Mouse (Mus musculus) liver, adult 2 months (tissue): ENCODE measurements around the gene Stpg4.

ENCODE experiments used
- CTCF ChIP-seq: fragments of 200-500 bp; IDR thresholded peaks from 2 replicates; pipeline ENCODE4 v1.5.1; 2011; ENCODE audit warnings: low read depth, low read length, control low read depth
- POLR2A ChIP-seq: fragments of 200-500 bp; IDR thresholded peaks from 2 replicates; pipeline ENCODE4 v1.6.1; 2011; ENCODE audit warnings: low read length, control low read depth; ENCODE audit not compliant: insufficient read depth; ENCODE audit errors: extremely low read depth

DNA sequence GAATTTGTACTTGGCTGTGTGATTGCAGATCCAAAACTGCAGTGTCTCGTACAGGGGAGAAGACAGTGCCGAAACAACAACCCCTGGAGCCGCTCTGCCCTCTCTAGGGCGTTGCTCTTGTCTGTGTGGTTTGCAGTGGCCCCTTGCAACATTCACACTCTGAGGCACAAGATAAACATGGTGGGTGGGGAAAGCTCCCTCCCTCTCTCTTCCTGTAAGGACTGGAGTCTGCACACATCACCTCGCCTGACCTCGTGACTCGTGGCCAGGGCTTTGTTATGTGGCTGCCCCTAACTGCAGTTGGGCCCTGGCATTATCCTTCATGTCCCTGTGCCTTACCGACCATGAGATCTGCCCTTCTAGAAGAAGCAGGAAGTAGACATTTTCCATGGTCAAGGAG, 62.3 kb downstream of the Stpg4 start:
- no peak for TF ChIP-seq CTCF
- no peak for TF ChIP-seq POLR2A
